Mouse (Mus musculus) gastrocnemius, postnatal 4 days (tissue): Measurements from ENCODE around the gene Iqgap1. TPM values are rescaled to one million over a fixed set of nuclear protein-coding genes. Genes with fewer than 3 reads are reported as not detected.

Source experiments
- DNase-seq, 2 experiments: peaks; one replicate each; pipeline ENCODE4 v3.0.0; 2021 to 2022; ENCODE audit warnings: low spot score in 2 of 2, mixed read lengths in 2 of 2
- total RNA-seq, 2 experiments: library from RNA; stranded (reverse); gene quantifications; 2 replicates each; pipeline ENCODE4 v1.2.3; 2021

Iqgap1 gene
- total RNA-seq, 2 experiments from 2014 or later, result 80.1 to 83.1 TPM

- peak; percentile 89 to 96 for DNase-seq
Observed at GRCm38 (mm10) chr7:80803173-80803872, 22.5 kb downstream of the Iqgap1 start.

GRCm38 (mm10) chr7:80802412-80803160 is 23.2 kb downstream of the Iqgap1 start:
- DNase-seq, result peak in 1 of 2 experiments; percentile 24

GRCm38 (mm10) chr7:80799307-80799706 is 26.5 kb downstream of the Iqgap1 start:
- no peak for DNase-seq

- no peak for DNase-seq
Observed at GRCm38 (mm10) chr7:80796805-80797567, 28.8 kb downstream of the Iqgap1 start.

GRCm38 (mm10) chr7:80796258-80796657 is 29.5 kb downstream of the Iqgap1 start:
- no peak for DNase-seq

- DNase-seq, result no peak
Observed at GRCm38 (mm10) chr7:80789534-80789933, 36.2 kb downstream of the Iqgap1 start.

- DNase-seq, result no peak
Observed at GRCm38 (mm10) chr7:80789061-80789460, 36.7 kb downstream of the Iqgap1 start.

- DNase-seq, result no peak
Observed at GRCm38 (mm10) chr7:80788002-80788401, 37.8 kb downstream of the Iqgap1 start.

GRCm38 (mm10) chr7:80786746-80787145 is 39.0 kb downstream of the Iqgap1 start:
- DNase-seq, result peak in 1 of 2 experiments; percentile 50

GRCm38 (mm10) chr7:80783841-80784240 is 41.9 kb downstream of the Iqgap1 start:
- DNase-seq, result no peak

GRCm38 (mm10) chr7:80782155-80783109 is 43.3 kb downstream of the Iqgap1 start:
- DNase-seq, result no peak

- peak in 1 of 2 experiments; percentile 51 for DNase-seq
Observed at GRCm38 (mm10) chr7:80781444-80782120, 44.2 kb downstream of the Iqgap1 start.

GRCm38 (mm10) chr7:80778958-80779669 is 46.7 kb downstream of the Iqgap1 start:
- peak in 1 of 2 experiments; percentile 28 for DNase-seq

- no peak for DNase-seq
Observed at GRCm38 (mm10) chr7:80778376-80778775, 47.4 kb downstream of the Iqgap1 start.

- DNase-seq, result no peak
Observed at GRCm38 (mm10) chr7:80777151-80777550, 48.6 kb downstream of the Iqgap1 start.

GRCm38 (mm10) chr7:80776090-80776489 is 49.7 kb downstream of the Iqgap1 start:
- DNase-seq, result no peak

GRCm38 (mm10) chr7:80775448-80775904 is 50.3 kb downstream of the Iqgap1 start:
- DNase-seq, result no peak

GRCm38 (mm10) chr7:80774615-80775447 is 50.9 kb downstream of the Iqgap1 start:
- no peak for DNase-seq
